Mouse (Mus musculus) G1E (cell line): Measurements from ENCODE around the gene Gpat3. TPM values are rescaled to one million over a fixed set of nuclear protein-coding genes. Genes with fewer than 3 reads are reported as not detected.

Experiments used
- ATAC-seq: 2 replicates; pipeline ENCODE4 v1.8.0; 2016; ENCODE audit warnings: mild to moderate bottlenecking; ENCODE audit not compliant: insufficient number of reproducible peaks, poor library complexity, low FRiP score, severe bottlenecking; ENCODE audit errors: extremely low read depth
- DNase-seq: peaks from one replicate; pipeline ENCODE4 v3.0.0; 2012; ENCODE audit warnings: low spot score
- H3K27me3 ChIP-seq: 2 replicates; pipeline ENCODE4 v1.6.1; 2012; ENCODE audit warnings: mild to moderate bottlenecking, low read length, inconsistent platforms; ENCODE audit not compliant: insufficient read depth
- H3K36me3 ChIP-seq: replicated peaks from 2 replicates; pipeline ENCODE3; 2012; ENCODE audit warnings: mild to moderate bottlenecking, inconsistent platforms
- H3K4me1 ChIP-seq: 2 replicates; pipeline ENCODE4 v1.6.1; 2012; ENCODE audit warnings: low read depth, low read length, inconsistent platforms, mixed read lengths; ENCODE audit not compliant: insufficient read depth
- H3K4me3 ChIP-seq: 2 replicates; pipeline ENCODE4 v1.5.1; 2012; ENCODE audit warnings: low read depth, mild to moderate bottlenecking, inconsistent platforms, low read length, moderate library complexity, mixed read lengths
- H3K9me3 ChIP-seq: replicated peaks from 2 replicates; pipeline ENCODE4 v1.6.1; 2012; ENCODE audit warnings: inconsistent platforms
- CTCF ChIP-seq: IDR thresholded peaks from 2 replicates; pipeline ENCODE4 v1.5.1; 2012; ENCODE audit warnings: low read depth, low read length, inconsistent platforms, mixed read lengths
- GATA1 ChIP-seq: IDR thresholded peaks from 2 replicates; pipeline ENCODE4 v1.6.1; 2012; ENCODE audit warnings: borderline replicate concordance, low read length, inconsistent platforms, mixed read lengths
- GATA2 ChIP-seq: IDR thresholded peaks from 2 replicates; pipeline ENCODE4 v1.6.1; 2012; ENCODE audit warnings: low read depth, low read length, inconsistent platforms, borderline replicate concordance
- POLR2AphosphoS5 ChIP-seq: IDR thresholded peaks from 2 replicates; pipeline ENCODE4 v1.6.1; 2012; ENCODE audit warnings: low read depth, low read length, inconsistent platforms; ENCODE audit not compliant: insufficient replicate concordance
- TAL1 ChIP-seq: conservative IDR thresholded peaks from 2 replicates; pipeline ENCODE4 v1.6.1; 2012; ENCODE audit warnings: low read depth, low read length, inconsistent platforms, mixed read lengths
- polyA plus RNA-seq: library from polyadenylated mRNA; stranded (reverse); fragments of >175 nt; gene quantifications from 2 replicates; pipeline ENCODE4 v1.2.3, GENCODE M21; 2012
- total RNA-seq, 2 experiments: library from RNA; stranded (forward) in 1 of 2; stranded (reverse) in 1 of 2; fragments of 200-1000 nt in 1 of 2; fragments of >200 nt in 1 of 2; fragmentation: Nextera tagmentation in 1 of 2; gene quantifications; 2 replicates each; pipeline ENCODE4 v1.2.3; 2014 to 2017

Gene Gpat3
- total and polyA plus RNA-seq, 3 experiments, result 0.16 TPM; not detected in 2

DNA sequence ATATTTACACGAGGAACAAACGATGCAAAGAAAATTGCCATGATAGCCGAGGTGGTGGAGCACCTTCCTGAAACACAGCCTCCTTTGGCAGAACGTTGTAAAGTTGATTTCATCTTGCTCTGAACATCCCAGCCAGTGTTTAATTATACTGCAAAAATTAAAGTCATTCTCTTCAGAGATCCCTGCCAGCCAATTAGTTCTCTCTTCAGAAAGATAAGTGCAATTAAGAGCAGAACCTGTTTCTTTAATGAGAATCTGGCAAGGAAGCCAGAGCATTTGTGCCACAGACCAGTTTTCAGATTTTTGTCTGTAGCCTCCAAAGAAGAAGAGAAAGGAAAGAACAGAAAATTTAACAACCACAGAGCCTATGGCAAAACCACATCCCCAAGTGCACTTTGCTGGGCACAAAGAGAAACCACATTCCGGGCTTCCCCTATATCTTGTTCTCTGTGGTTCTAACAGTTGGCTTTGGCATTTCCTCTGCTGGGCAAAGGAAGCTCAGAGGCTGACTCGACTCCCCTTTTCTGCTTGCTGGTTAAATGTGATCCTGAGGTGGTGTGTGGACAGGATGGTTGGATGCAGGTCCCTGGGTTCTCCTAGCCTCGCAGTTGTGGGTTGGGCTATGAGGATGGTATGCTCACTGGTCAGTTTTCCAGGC lies 40.9 kb downstream of the Gpat3 start:
- Histone ChIP-seq H3K9me3 (peaks cover 37% of the 10 kb centered on the region), H3K36me3 (no peaks in the 10 kb centered on the region), H3K4me1 (no peaks in the 10 kb centered on the region), H3K4me3 (no peak overlapping the region), H3K27me3 (no peaks in the 10 kb centered on the region)
- ATAC-seq (no peak), DNase-seq (no peak)
- no peak for TF ChIP-seq TAL1
- no peak for TF ChIP-seq CTCF
- no peak for TF ChIP-seq POLR2AphosphoS5
- TF ChIP-seq GATA1, result no peak
- no peak for TF ChIP-seq GATA2

DNA sequence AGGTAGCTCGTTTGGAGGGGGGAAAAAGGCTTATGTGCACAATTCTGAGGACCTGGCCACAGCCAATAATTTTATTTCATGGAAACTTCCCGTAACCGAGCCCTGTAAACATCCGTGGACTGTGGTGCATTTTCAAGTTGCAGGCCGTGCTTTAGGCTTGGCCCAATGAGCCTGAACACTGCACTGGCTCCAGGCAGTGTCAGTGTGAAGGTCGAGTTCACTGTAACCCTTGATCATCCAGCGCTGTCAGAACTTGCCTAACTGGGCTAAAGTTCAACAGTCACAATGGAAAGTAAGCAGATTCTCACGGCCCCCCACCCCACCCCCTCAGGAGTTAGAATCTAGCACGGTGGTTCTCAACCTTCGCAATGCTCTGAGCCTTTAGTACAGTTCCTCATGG lies 50.7 kb downstream of the Gpat3 start:
- ATAC-seq (no peak), DNase-seq (no peak)
- Histone ChIP-seq H3K4me3 (no peak overlapping the region), H3K27me3 (no peaks in the 10 kb centered on the region), H3K4me1 (no peaks in the 10 kb centered on the region), H3K9me3 (peaks cover 26% of the 10 kb centered on the region), H3K36me3 (no peaks in the 10 kb centered on the region)
- TF ChIP-seq POLR2AphosphoS5 (no peak), GATA1 (no peak), GATA2 (no peak), TAL1 (no peak), CTCF (no peak)

DNA sequence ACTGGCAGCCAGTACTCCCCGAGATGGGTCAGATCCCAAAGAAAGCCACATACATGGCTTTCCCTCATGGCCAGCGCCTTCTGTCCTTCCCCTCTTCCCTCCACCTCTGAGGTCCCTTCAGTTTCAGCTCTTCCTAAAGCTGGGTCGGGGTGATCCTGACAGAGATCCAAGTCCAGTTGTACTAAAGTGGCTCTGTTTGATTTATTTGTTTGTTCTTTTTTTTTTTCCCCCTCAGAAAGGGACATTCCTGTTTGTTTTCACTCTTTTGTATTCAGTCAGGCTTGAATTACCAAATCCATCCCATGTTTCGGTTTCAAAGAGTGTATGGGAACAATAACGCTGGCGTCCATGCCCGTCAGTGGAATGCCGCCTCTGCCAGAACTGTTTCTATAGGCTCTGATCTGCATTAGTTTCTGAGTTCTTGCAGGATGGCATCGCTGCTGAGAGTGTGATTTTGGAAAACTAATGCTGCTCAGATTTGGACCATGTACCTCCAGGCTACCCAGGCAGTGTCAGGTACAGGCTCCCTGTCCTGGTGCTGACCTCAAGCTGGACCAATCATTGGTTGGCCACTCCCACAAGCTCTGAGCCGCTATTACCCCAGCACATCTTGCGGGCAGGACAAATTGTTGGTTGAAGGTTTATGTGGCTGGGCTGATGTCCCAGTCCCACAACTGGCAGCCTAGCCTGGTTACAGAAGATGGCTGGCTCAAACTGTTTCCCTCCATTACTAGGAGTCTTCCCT lies 54.4 kb downstream of the Gpat3 start:
- Histone ChIP-seq H3K36me3 (no peaks in the 10 kb centered on the region), H3K4me1 (no peaks in the 10 kb centered on the region), H3K4me3 (no peak overlapping the region), H3K9me3 (peaks cover 36% of the 10 kb centered on the region), H3K27me3 (no peaks in the 10 kb centered on the region)
- ATAC-seq (no peak), DNase-seq (no peak)
- TF ChIP-seq POLR2AphosphoS5 (no peak), TAL1 (no peak), GATA1 (no peak), CTCF (no peak), GATA2 (no peak)

DNA sequence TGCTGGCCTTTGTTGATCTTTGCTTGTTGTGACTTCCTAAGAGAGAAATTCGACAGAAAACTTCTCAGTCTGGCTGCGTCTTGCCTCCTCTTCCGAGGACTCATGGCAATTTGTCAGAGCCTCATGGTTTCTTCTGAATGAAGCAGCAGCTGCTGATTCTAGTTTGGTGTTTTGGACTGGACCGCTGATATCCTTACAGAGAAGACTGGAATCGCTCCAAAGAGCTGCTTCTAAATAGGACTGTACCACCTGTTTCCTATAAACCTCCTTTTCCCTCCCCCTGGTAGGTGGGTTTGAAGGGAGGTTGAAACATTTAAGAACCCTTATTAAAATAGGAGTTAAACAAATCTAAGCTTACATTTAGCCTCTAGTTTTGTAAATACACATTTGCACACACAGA lies 55.5 kb downstream of the Gpat3 start:
- no peaks in the 10 kb centered on the region for H3K36me3 ChIP-seq
- ATAC-seq (no peak), DNase-seq (no peak)
- H3K27me3 ChIP-seq, result no peaks in the 10 kb centered on the region
- no peaks in the 10 kb centered on the region for H3K4me1 ChIP-seq
- peaks cover 44% of the 10 kb centered on the region for H3K9me3 ChIP-seq
- TF ChIP-seq GATA2 (no peak), POLR2AphosphoS5 (no peak), CTCF (no peak), GATA1 (no peak), TAL1 (no peak)
- H3K4me3 ChIP-seq, result no peak overlapping the region

DNA sequence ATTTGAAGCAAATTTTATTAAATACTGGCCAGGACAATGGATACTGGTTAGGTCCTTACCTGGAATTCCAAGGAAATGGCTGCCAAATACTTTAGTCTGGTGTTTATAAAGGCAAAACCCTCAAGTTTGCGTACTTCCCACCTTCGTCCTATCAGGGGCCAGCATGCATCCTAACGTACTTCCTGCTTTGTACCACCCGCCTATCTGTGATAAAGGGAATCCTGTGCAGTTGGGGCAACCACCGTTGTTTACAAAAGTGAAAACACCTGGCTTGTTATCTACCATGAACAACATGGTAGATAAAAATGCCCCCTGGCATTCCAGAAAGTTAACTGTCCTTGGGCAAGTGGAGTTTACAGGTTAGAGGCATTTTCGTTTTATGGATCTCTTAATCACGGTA lies 63.0 kb downstream of the Gpat3 start:
- TF ChIP-seq CTCF, result no peak
- TF ChIP-seq TAL1, result no peak
- no peak for TF ChIP-seq GATA1
- no peak for TF ChIP-seq GATA2
- TF ChIP-seq POLR2AphosphoS5, result no peak
- Histone ChIP-seq H3K4me1 (no peaks in the 10 kb centered on the region), H3K4me3 (no peak overlapping the region), H3K36me3 (no peaks in the 10 kb centered on the region), H3K9me3 (peaks cover 49% of the 10 kb centered on the region), H3K27me3 (no peaks in the 10 kb centered on the region)
- no peak for DNase-seq
- no peak for ATAC-seq

DNA sequence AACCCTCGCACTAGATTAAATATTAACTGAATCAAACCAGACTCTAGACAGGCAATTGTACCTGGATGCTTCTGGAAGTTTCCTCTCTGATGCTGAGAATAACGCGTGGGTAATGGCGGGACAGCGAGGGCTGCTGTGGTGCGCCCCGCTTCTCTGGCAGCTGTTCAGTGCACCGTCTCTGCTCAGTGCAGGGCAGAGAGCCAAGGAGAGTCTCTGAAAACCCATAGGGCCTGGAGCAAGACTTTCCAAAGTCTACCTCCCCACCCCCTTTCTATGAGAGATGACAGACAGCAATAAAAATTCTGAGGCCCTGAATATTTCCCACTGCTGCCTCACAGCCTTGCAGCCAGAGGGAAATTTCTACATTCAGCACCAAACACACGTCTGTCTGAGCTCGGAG lies 63.4 kb downstream of the Gpat3 start:
- Histone ChIP-seq H3K27me3 (no peaks in the 10 kb centered on the region), H3K4me1 (no peaks in the 10 kb centered on the region), H3K36me3 (no peaks in the 10 kb centered on the region), H3K9me3 (peaks cover 49% of the 10 kb centered on the region), H3K4me3 (no peak overlapping the region)
- no peak for ATAC-seq
- TF ChIP-seq POLR2AphosphoS5 (no peak), TAL1 (no peak), GATA1 (no peak), GATA2 (no peak), CTCF (no peak)
- DNase-seq, result no peak
